Mouse (Mus musculus) hindbrain, embryonic 13.5 days (tissue): ENCODE results near the gene Tulp4. TPM values are rescaled to one million over a fixed set of nuclear protein-coding genes. Genes with fewer than 3 reads are reported as not detected.
A peak's percentile ranks its signal among the peaks of the same experiment; 100 is the strongest.
"Not testable (repeated sequence)": the region's sequence is repeated elsewhere in the genome, so short reads cannot be mapped to it uniquely, and the experiment has no call there.

Experiments
- ATAC-seq: fragments of 200-750 bp; cut with Nextera tagmentation; 2 replicates; pipeline ENCODE4 v1.8.0; 2017; ENCODE audit warnings: moderate TSS enrichment; ENCODE audit not compliant: low FRiP score
- H3K27ac ChIP-seq: fragments of 300-500 bp; sonication (generic); 2 replicates; pipeline ENCODE4 v1.5.1; 2015; ENCODE audit warnings: inconsistent platforms, mild to moderate bottlenecking, moderate library complexity
- H3K27me3 ChIP-seq: fragments of 300-500 bp; sonication (generic); 2 replicates; pipeline ENCODE4 v1.6.1; 2015; ENCODE audit warnings: mild to moderate bottlenecking, inconsistent platforms
- H3K36me3 ChIP-seq: fragments of 300-500 bp; sonication (generic); 2 replicates; pipeline ENCODE4 v1.6.1; 2015; ENCODE audit warnings: mild to moderate bottlenecking, inconsistent platforms
- H3K4me1 ChIP-seq: fragments of 300-500 bp; sonication (generic); replicated peaks from 2 replicates; pipeline ENCODE4 v1.6.1; 2015; ENCODE audit warnings: inconsistent platforms
- H3K4me2 ChIP-seq: fragments of 300-500 bp; sonication (generic); 2 replicates; pipeline ENCODE4 v1.6.1; 2015; ENCODE audit warnings: inconsistent platforms, mild to moderate bottlenecking, moderate library complexity
- H3K4me3 ChIP-seq: fragments of 300-500 bp; sonication (generic); 2 replicates; pipeline ENCODE4 v1.5.1; 2015; ENCODE audit warnings: mild to moderate bottlenecking, inconsistent platforms
- H3K9ac ChIP-seq: fragments of 300-500 bp; sonication (generic); 2 replicates; pipeline ENCODE4 v1.6.1; 2015; ENCODE audit warnings: mild to moderate bottlenecking, inconsistent platforms
- H3K9me3 ChIP-seq: fragments of 300-500 bp; sonication (generic); 2 replicates; pipeline ENCODE4 v1.6.1; 2016; ENCODE audit warnings: inconsistent platforms
- WGBS: fragments of 180-500 bp; shearing (Covaris S2); methylation state at CpG from one replicate; pipeline ENCODE4 v1.1.7; 2015; 5-methylcytosine and 5-hydroxymethylcytosine counted together
- polyA plus RNA-seq: library from polyadenylated mRNA; unstranded; fragments of >200 nt; fragmentation: Nextera tagmentation; extraction: Ambion mirVana; gene quantifications from 2 replicates; pipeline ENCODE4 v1.2.1, GENCODE M21; 2015

Tulp4 gene
- polyA plus RNA-seq, 1 experiment from 2014 or later = 137 TPM

DNA sequence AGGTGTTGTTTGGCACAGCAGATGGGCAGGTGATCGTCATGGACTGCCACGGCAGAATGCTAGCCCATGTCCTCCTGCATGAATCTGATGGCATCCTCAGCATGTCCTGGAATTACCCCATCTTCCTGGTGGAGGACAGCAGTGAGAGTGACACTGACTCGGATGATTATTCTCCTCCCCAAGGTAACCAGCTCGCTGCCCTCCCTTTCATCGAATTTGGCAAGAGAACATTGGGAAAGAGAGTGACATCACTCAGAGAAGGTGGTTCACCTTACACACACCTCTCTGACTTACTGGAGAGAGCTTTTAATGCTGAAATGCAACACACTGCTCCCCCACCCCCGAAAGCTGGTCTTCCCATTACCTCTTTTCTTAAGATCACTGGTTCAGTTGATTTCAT, 92.4 kb downstream of the Tulp4 start:
- Histone ChIP-seq H3K4me1 (no peaks in the 10 kb centered on the region), H3K27ac (no peak overlapping the region), H3K36me3 (peaks cover 70% of the 10 kb centered on the region), H3K27me3 (no peaks in the 10 kb centered on the region), H3K9ac (no peak overlapping the region), H3K4me3 (no peak overlapping the region), H3K4me2 (no peak overlapping the region), H3K9me3 (no peaks in the 10 kb centered on the region)
- WGBS = 94% methylated on average over 6 of the region's 6 CpGs
- no peak for ATAC-seq

DNA sequence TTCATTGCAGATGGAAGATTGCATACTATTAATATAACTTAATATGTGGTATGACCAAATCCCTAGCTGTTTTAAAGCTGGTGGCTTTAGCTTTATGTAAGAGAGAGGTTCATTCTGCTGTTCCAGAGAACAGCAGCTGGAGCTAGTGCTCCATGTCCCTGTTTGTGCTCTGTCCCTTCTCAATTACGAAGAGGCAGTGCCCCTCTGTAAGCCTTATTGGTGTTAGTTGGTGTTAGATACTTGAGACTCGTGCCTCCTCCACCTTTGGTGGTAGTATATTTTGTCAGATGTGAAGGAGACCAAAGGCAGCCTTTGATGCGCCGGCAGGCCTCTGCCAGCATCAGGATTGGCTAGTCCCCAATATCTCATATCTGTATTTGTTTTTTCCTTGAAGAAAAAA, 92.9 kb downstream of the Tulp4 start:
- no peaks in the 10 kb centered on the region for H3K4me1 ChIP-seq
- no peak overlapping the region for H3K27ac ChIP-seq
- no peak overlapping the region for H3K4me3 ChIP-seq
- H3K4me2 ChIP-seq = no peak overlapping the region
- H3K27me3 ChIP-seq = no peaks in the 10 kb centered on the region
- no peak overlapping the region for H3K9ac ChIP-seq
- ATAC-seq = no peak
- 65% methylated on average over 4 of the region's 4 CpGs for WGBS
- peaks cover 69% of the 10 kb centered on the region for H3K36me3 ChIP-seq
- H3K9me3 ChIP-seq = no peaks in the 10 kb centered on the region

DNA sequence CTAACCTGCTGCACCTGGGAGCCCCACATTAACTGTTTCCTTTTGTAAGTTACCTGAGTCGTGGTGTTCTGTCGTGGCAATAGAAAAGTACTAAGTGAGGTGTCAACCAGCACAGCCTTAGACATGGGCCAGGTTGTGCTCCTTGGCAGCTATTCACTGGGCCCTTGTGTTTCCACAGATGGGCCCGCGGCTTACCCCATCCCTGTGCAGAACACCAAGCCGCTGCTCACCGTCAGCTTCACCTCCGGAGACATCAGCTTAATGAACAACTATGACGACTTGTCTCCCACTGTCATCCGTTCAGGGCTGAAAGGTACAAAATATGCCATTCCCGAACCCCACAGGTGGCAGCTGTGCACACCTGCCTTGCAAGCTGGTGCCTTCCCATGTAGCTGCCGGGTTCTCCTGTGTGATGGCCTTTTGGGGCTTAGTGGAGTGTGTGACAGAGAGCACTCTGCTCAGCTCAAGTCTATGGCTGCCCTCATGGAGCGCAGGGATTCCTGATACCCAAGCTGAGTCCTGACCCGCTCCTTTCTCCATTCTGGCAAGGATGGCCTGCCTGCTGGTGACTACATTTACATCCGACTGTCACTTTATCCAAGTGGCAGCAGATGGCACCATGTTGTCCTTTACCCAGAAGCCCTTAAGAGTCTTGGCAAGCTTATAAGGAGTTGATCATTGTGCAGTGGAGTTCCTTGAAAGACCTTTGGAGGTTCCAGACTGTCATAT, 95.4 kb downstream of the Tulp4 start:
- no peak for ATAC-seq
- no peak overlapping the region for H3K27ac ChIP-seq
- H3K4me2 ChIP-seq = no peak overlapping the region
- H3K9me3 ChIP-seq = no peaks in the 10 kb centered on the region
- no peak overlapping the region for H3K4me3 ChIP-seq
- H3K27me3 ChIP-seq = no peaks in the 10 kb centered on the region
- peaks cover 81% of the 10 kb centered on the region for H3K36me3 ChIP-seq
- no peak overlapping the region for H3K9ac ChIP-seq
- H3K4me1 ChIP-seq = no peaks in the 10 kb centered on the region
- 93% methylated on average over 14 of the region's 14 CpGs for WGBS

DNA sequence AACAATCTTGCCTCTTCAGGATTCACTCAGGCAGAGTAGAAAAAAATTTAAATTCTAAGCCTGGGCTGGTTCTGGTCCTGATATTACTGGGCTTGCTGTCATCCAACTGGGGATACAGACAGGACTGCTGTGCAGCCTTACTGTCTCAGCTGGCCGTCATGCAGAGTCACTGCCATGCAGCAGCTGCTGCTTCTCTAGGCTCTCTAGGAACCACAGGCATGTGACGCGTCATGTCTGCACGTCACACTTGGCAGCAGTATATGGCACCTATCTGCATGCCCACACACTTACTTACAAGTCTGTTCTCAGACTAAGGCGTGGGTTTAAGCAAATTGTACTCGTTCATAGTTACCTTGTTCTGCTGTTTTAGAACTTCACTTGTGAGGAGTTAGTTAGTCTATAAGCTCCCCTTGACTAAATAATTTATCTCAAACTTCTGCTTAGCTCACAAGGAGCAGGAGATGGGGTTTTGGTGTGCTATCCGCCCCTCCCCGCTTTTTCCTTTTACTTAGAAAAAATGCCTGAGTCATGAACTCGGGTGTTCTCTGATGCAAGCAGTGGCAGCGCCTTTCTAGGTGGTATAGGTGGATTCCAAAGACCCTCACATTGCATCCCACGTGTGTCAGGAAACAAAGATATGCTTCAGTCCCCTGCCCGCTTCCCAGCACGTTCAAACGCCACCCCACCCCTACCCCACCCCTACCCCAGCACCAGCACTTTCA, 96.3 kb downstream of the Tulp4 start:
- Histone ChIP-seq H3K9me3 (no peaks in the 10 kb centered on the region), H3K27ac (no peak overlapping the region), H3K4me3 (no peak overlapping the region), H3K4me1 (no peaks in the 10 kb centered on the region), H3K4me2 (no peak overlapping the region), H3K36me3 (peaks cover 81% of the 10 kb centered on the region), H3K9ac (no peak overlapping the region), H3K27me3 (no peaks in the 10 kb centered on the region)
- no peak for ATAC-seq
- 82% methylated on average over 14 of the region's 14 CpGs for WGBS

DNA sequence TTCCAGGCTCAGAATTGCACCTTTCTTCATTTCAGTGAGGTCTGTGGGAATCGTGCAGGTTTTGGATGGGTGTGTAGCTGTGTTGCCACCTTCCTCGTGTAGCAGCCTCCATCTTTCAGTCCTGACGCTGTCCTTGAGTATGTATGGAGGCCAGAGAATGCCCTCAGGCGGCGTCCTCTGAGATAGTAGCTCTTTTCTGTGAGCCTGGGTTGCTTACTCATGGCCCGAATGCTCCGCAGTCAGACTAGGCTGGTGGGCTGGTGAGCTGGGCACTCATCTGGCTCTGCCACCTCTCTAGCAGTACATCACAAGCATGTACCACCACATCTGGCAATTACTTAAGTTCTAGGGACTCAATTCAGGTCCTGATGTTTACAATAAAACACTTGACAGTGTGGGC, 96.9 kb downstream of the Tulp4 start:
- Histone ChIP-seq H3K4me1 (no peaks in the 10 kb centered on the region), H3K27me3 (no peaks in the 10 kb centered on the region), H3K9ac (no peak overlapping the region), H3K4me3 (no peak overlapping the region), H3K4me2 (no peak overlapping the region), H3K27ac (no peak overlapping the region), H3K9me3 (no peaks in the 10 kb centered on the region), H3K36me3 (peaks cover 85% of the 10 kb centered on the region)
- no peak for ATAC-seq
- 84% methylated on average over 7 of the region's 7 CpGs for WGBS

DNA sequence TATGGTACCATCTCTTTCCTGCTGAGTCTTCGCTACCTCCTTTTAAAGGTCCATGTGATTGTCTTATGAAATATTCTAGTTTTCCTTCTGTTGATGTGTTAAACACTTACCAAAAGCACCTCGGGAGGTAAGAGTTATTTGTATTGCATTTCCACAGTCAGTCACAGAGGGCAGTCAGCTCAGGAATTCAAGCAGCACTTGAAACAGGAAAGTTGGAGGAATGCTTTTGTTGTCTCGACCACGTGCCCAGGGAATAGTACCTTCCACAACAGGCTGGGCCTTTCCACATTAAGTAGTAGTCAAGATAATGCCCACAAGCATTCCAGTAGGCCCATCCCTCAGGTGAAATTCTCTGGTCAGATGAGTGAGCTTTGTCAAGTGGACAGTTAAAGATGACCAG, 97.6 kb downstream of the Tulp4 start:
- Histone ChIP-seq H3K4me3 (no peak overlapping the region), H3K36me3 (peaks cover 82% of the 10 kb centered on the region), H3K4me1 (no peaks in the 10 kb centered on the region), H3K27me3 (no peaks in the 10 kb centered on the region), H3K9me3 (no peaks in the 10 kb centered on the region), H3K27ac (no peak overlapping the region), H3K9ac (no peak overlapping the region), H3K4me2 (no peak overlapping the region)
- 42% methylated on average over 4 of the region's 4 CpGs for WGBS
- no peak for ATAC-seq

DNA sequence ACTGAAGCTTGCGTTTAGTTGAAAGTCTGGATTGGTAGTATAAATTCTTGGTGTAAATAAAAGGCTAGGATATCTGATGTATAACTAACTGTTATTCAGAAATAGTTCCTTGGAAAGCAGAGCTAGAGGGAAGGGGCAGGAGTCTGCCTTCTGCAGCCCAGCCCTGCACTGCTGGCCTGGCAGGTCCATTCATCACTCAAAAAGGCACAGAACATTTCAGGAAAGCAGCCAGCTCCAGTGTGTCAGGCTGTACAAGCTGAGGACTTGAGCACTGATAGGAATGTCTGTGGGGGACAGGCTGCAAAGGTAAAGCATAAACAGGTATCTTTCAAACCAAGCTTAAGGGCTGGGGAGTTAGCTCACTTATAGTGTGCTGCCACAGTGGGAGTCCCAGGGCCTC, 105.5 kb downstream of the Tulp4 start:
- ATAC-seq = no peak
- H3K4me1 ChIP-seq = no peaks in the 10 kb centered on the region

DNA sequence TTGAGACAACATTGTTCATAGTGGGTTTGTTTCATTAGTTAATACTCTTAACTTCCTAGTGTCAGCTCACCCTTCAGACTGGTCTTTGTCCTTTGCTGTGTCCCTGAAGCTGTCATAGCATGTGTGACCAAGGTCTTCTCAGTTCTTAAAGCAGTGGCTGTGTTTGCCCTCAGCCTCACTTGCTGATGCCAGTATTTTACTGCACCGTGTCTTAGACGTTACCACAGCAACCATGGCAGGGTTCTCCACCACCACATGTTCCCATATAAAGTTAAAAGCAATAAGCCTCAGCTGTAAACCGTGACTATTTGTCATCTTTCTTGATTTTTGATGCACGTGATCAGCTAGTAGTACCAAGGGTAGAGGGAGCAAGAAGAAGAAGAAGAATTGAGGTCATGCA, 109.4 kb downstream of the Tulp4 start:
- no peak overlapping the region for H3K4me3 ChIP-seq
- peaks cover 74% of the 10 kb centered on the region for H3K36me3 ChIP-seq
- no peaks in the 10 kb centered on the region for H3K27me3 ChIP-seq
- no peaks in the 10 kb centered on the region for H3K4me1 ChIP-seq
- no peak for ATAC-seq
- no peak overlapping the region for H3K27ac ChIP-seq
- H3K9me3 ChIP-seq = no peaks in the 10 kb centered on the region
- no peak overlapping the region for H3K9ac ChIP-seq
- no peak overlapping the region for H3K4me2 ChIP-seq
- WGBS = 90% methylated on average over 4 of the region's 4 CpGs

More for the DNA sequence above, 105.5 kb downstream of the Tulp4 start:
- no peak overlapping the region for H3K4me3 ChIP-seq
- H3K4me2 ChIP-seq = no peak overlapping the region
- peaks cover 88% of the 10 kb centered on the region for H3K36me3 ChIP-seq
- H3K9me3 ChIP-seq = no peaks in the 10 kb centered on the region
- no peak overlapping the region for H3K9ac ChIP-seq
- no peak overlapping the region for H3K27ac ChIP-seq
- 93% methylated on average over 1 of the region's 1 CpGs for WGBS
- no peaks in the 10 kb centered on the region for H3K27me3 ChIP-seq

DNA sequence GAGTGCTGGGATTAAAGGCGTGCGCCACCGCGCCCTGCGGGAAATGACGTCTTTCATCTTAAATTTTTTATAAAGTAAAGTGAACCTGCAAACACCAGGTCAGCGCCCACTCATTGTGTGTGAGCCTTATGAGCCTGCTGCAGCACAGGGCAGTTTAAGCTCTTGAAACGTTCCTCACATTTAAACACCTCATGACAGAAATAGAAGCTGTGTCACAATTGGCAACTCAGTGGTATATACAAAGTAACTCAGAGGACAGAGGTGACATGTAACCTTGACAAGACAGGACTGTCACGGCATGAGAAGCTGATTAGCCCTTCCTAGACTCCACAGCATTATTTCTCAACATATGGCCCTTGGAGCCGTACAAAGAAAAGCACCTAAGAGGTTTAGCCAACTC, 110.3 kb downstream of the Tulp4 start:
- Histone ChIP-seq H3K9me3 (no peaks in the 10 kb centered on the region), H3K27me3 (no peaks in the 10 kb centered on the region), H3K4me2 (no peak overlapping the region), H3K36me3 (peaks cover 67% of the 10 kb centered on the region), H3K4me3 (no peak overlapping the region), H3K27ac (no peak overlapping the region), H3K9ac (no peak overlapping the region), H3K4me1 (no peaks in the 10 kb centered on the region)
- WGBS = 96% methylated on average over 10 of the region's 10 CpGs
- ATAC-seq = no peak

DNA sequence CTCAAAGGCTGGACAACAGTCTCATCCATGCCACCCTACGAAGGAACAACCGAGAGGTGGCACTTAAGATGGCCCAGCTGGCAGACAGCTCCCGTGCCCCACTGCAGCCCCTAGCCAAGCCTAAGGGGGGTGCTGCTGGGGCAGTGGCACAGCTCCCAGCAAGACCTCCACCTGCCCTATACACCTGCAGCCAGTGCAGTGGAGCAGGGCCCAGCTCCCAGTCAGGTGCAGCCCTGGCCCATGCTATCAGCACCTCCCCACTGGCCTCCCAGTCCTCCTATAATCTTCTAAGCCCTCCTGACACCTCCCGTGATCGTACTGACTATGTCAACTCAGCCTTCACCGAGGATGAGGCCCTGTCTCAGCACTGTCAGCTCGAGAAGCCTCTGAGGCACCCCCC, 126.4 kb downstream of the Tulp4 start:
- ATAC-seq, H3K9ac ChIP-seq, H3K27me3 ChIP-seq, H3K4me1 ChIP-seq, H3K9me3 ChIP-seq, H3K36me3 ChIP-seq, H3K27ac ChIP-seq, H3K4me3 ChIP-seq, H3K4me2 ChIP-seq: not testable (repeated sequence)
- WGBS = no CpG with 5 or more reads among the region's 7 CpGs

DNA sequence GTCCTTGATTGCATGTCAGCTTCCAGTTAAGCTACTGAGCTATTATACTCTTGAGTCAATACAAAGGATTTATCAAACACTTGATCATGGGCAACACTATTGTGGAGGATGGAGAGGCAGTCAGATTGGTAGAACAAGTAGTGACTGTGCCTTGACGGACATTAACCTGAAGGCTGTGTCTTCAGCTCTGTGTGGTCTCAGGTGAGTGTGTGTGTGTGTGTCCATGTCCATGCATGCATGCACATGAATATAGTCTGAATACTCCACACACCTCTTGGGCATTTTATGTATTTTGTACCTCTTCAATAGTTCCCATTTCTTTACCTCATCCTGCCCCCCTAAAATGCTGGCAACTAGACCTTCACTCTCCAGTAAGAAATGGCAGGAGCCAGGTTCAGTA, 145.1 kb downstream of the Tulp4 start:
- not testable (repeated sequence) for H3K4me2 ChIP-seq, H3K9me3 ChIP-seq, H3K27me3 ChIP-seq, H3K36me3 ChIP-seq, H3K4me3 ChIP-seq, H3K9ac ChIP-seq, H3K27ac ChIP-seq, ATAC-seq, H3K4me1 ChIP-seq
- 92% methylated on average over 1 of the region's 1 CpGs for WGBS

DNA sequence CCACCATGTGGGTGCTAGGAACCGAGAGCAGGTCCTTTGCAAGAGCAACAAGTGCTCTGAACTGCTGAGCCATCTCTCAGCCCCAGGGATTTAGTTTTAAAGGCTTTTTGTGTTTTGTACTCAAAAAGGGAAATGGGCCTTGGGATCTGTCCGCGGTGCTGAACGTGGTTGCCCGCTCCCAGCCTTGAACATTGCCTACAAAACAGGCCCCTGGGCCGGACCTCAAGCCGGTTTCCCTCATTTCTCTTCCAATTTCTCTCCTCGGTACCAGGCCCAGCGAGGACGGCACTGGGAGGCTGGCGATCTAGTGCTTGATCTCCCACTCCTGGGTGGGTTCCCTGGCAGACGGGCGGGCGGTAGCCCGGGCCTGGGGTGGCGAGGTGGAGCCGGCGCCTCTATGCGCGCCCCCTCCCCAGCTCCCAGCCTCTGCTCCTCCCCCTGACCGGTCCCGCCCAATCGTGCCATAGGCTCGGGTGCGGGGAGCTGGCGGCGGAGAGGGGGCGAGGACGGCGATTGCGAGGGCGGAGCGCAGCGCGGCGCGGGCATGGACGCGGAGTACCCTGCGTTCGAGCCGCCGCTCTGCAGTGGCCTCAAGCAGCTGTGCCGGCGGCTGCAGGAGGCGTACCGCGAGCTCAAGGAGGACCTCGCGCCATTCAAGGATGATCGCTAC, 150.3 kb downstream of the Tulp4 start, which contains the start of gene Tmem181a:
Gene Tmem181a (plus strand): TSS at position 461 of the 670 bp plus-strand sequence.
- not testable (repeated sequence) for H3K27me3 ChIP-seq, H3K27ac ChIP-seq, H3K36me3 ChIP-seq, H3K4me1 ChIP-seq, H3K9me3 ChIP-seq
- ATAC-seq = peak; percentile 89
- WGBS = 1% methylated on average over 15 of the region's 51 CpGs
- Histone ChIP-seq H3K4me3 (peak within 1 kb of the TSS; percentile 40), H3K4me2 (peak within 1 kb of the TSS; percentile 54), H3K9ac (peak within 1 kb of the TSS; percentile 67)
